Mouse (Mus musculus) mature B cell (primary cell): ENCODE measurements around the gene Ticrr.

Experiments used
- in situ Hi-C: fragments of 300-500 bp; cut with MboI; formaldehyde crosslinking; loops from 2 replicates; pipeline ENCODE4 v1.14.3; 2019

The Ticrr gene

DNA sequence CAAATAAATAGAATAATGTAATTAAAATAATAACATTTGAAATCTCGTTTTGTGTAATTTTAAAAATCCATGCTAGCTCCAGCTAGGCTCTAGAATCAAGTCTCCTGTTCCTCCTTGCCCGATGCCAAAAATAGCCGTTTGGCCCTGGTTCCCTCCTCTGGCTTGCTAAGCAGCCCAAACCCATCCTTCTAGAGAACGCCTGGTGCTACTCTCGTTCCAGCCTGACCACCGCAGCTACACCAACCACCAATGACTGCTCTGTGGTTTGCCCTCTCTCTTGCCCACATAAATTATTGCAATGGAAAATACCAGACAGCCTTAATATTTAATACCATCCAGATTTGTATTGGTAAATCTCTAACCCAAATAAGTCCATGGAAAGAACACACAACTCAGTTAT lies 87.7 kb downstream of the Ticrr start:
- in situ Hi-C loops, result no loop called here
